10 mouse cellular contexts compared by ENCODE assay signal in genomic region chr3:86845578-86845977, GRCm38 (mm10).
A peak's percentile ranks its signal among the peaks of the same experiment; 100 is the strongest.
DNase-seq lines count a peak whose midpoint lies in the region; ATAC-seq and TF ChIP-seq lines count a peak whose summit lies in the region.
"Had no signal": no experiment of that assay in that cellular context is flagged by ENCODE, and none has a peak within 500 bp of the region (broad histone marks: within the 10 kb centered on the region; RNA-seq: fewer than 3 reads in every experiment).

No protein-coding gene starts in this region.

- H3K36me3 ChIP-seq in E14TG2a.4 (ENCODE audit: insufficient read depth, low read length) = peaks cover 19% of the 10 kb centered on the region
- no peaks in the 10 kb centered on the region for H3K36me3 ChIP-seq in forebrain, embryonic 11.5 days (ENCODE audit: control insufficient read depth, insufficient read depth, low read length)
- no peaks in the 10 kb centered on the region for H3K36me3 ChIP-seq in hindbrain, postnatal 0 days (ENCODE audit: insufficient read depth, low read length)
- H3K36me3 ChIP-seq: liver, embryonic 15.5 days had no signal

- intact Hi-C loops in left cerebral cortex, postnatal 10 days (cut with DNase I) = loop anchor here (5.0 kb wide), 1 partner anchor 77 kb away; the partner anchor contains the start of gene Dclk2

- H3K27ac ChIP-seq in forebrain, embryonic 11.5 days (ENCODE audit: low read depth, low read length) = peak overlapping the region; percentile 46; the same call in 1 of the 2 replicates
- H3K27ac ChIP-seq in hindbrain, postnatal 0 days = peak overlapping the region; percentile 81
- H3K27ac ChIP-seq: liver, embryonic 15.5 days had no signal

- H3K9ac ChIP-seq in forebrain, embryonic 11.5 days (ENCODE audit: low read length) = no peak overlapping the region
- no peak overlapping the region; the same call in 1 of the 2 replicates for H3K9ac ChIP-seq in hindbrain, postnatal 0 days (replicated peaks; ENCODE audit: low read length)
- H3K9ac ChIP-seq: liver, embryonic 15.5 days had no signal

- WGBS in forebrain, embryonic 11.5 days = 56% methylated on average over 1 of the region's 1 CpGs
- WGBS in hindbrain, postnatal 0 days = 50% methylated on average over 1 of the region's 1 CpGs

- peak; percentile 33 for DNase-seq in embryo, embryonic 10 days (ENCODE audit: low spot score)
- no peak for DNase-seq in embryo, embryonic 11 days
- no peak for DNase-seq in forebrain, embryonic 11.5 days (ENCODE audit: low spot score)
- no peak for DNase-seq in hindbrain, postnatal 0 days (ENCODE audit: low spot score)
- no peak for DNase-seq in cerebellum, postnatal 10 days
- no peak for DNase-seq in left cerebral cortex, postnatal 10 days (ENCODE audit: extremely low spot score in 1 of 2, low spot score in 2 of 2)
- DNase-seq in layer of hippocampus, adult 9-10 months (ENCODE audit: low spot score) = no peak

- H3K4me2 ChIP-seq in forebrain, embryonic 11.5 days (ENCODE audit: low read depth, low read length, severe bottlenecking) = peak overlapping the region; percentile 8; the same call in 1 of the 2 replicates
- peak overlapping the region; percentile 51 for H3K4me2 ChIP-seq in hindbrain, postnatal 0 days (ENCODE audit: low read depth, low read length)
- H3K4me2 ChIP-seq: liver, embryonic 15.5 days had no signal

- TF ChIP-seq CTCF in E14TG2a.4 (conservative IDR thresholded peaks at IDR 0.05; ENCODE audit: low read length) = no peak
- no peak for TF ChIP-seq CTCF in hindbrain, postnatal 0 days (IDR thresholded peaks at IDR 0.05; ENCODE audit: low read depth)

- no peak for ATAC-seq in forebrain, embryonic 11.5 days (replicated peaks; ENCODE audit: low FRiP score)
- no peak; the same call in 1 of the 2 replicates for ATAC-seq in hindbrain, postnatal 0 days

- H3K4me1 ChIP-seq in E14TG2a.4 (replicated peaks; ENCODE audit: low read depth, low read length) = peaks cover 53% of the 10 kb centered on the region
- peaks cover 13% of the 10 kb centered on the region for H3K4me1 ChIP-seq in forebrain, embryonic 11.5 days (replicated peaks; ENCODE audit: control insufficient read depth, insufficient read depth, low read length)
- peaks cover 28% of the 10 kb centered on the region for H3K4me1 ChIP-seq in hindbrain, postnatal 0 days (ENCODE audit: insufficient read depth, low read length)
- H3K4me1 ChIP-seq: liver, embryonic 15.5 days had no signal

- peaks cover 33% of the 10 kb centered on the region for H3K9me3 ChIP-seq in E14TG2a.4 (ENCODE audit: low read length)
- H3K9me3 ChIP-seq in forebrain, embryonic 11.5 days (ENCODE audit: control insufficient read depth, low read length) = no peaks in the 10 kb centered on the region
- no peaks in the 10 kb centered on the region for H3K9me3 ChIP-seq in hindbrain, postnatal 0 days (ENCODE audit: low read length)
- H3K9me3 ChIP-seq: liver, embryonic 15.5 days had no signal

- no peaks in the 10 kb centered on the region for H3K27me3 ChIP-seq in E14TG2a.4 (ENCODE audit: insufficient read depth, low read length)
- no peaks in the 10 kb centered on the region for H3K27me3 ChIP-seq in forebrain, embryonic 11.5 days (ENCODE audit: control insufficient read depth, insufficient read depth, low read length)
- H3K27me3 ChIP-seq in hindbrain, postnatal 0 days (ENCODE audit: insufficient read depth, low read length) = no peaks in the 10 kb centered on the region
- H3K27me3 ChIP-seq: liver, embryonic 15.5 days had no signal

- peak overlapping the region; percentile 18; the same call in 1 of the 2 replicates for H3K4me3 ChIP-seq in E14TG2a.4 (replicated peaks; ENCODE audit: low read length)
- no peak overlapping the region for H3K4me3 ChIP-seq in forebrain, embryonic 11.5 days (ENCODE audit: low read depth, low read length)
- H3K4me3 ChIP-seq in hindbrain, postnatal 0 days (ENCODE audit: low read length) = no peak overlapping the region
- H3K4me3 ChIP-seq: erythroblast, embryonic 14.5 days; liver, embryonic 15.5 days had no signal
